Mouse (Mus musculus) kidney, postnatal 14 days (tissue): ENCODE measurements around the gene Mill1.
"Not testable (repeated sequence)": the region's sequence is repeated elsewhere in the genome, so short reads cannot be mapped to it uniquely, and the experiment has no call there.

Source experiments
- DNase-seq: peaks from one replicate; pipeline ENCODE4 v3.0.0; 2022; ENCODE audit warnings: mixed read lengths

Gene Mill1

DNA sequence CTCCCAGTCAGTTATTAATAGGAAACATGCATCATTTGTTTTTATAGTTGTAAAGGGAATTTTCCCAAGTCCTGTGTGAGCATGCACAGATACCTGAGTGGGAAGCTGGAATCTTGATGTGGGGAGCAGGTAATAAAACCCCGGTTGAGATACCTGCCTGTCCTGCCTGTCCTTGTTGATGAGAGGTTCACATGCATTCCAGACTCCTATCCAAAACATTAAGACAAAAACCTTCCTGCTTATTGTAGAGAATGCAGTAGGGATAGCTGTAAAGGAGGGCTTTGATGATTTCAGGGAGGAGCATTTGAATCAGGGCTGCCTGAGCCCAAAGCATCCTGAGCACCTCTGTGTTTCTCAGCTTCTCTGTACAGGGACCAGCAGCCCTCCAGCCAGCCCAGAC lies at the start of gene Mill1:
Gene Mill1 (plus strand): TSS at position 301 of the 400 bp plus-strand sequence.
- no peak for DNase-seq

DNA sequence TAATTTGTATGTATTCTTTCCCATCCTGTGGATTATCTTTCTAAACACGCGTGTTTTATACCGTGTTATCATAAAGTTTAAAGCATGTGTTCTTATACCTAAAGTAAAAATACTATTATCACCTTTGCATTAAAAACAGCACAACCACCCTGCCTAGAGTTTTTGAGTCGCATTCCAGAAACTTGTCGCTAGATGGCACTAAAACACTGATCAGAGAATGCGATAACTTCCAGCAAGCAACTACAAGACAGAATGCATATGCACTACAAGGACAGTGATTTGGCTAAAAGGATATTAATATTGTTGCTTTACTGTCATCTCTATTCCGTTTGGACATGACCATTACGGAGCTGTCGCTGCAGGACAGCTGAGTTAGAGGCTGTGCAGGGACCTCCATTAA lies 34.2 kb upstream of the Mill1 start:
- DNase-seq = peak; percentile 6

DNA sequence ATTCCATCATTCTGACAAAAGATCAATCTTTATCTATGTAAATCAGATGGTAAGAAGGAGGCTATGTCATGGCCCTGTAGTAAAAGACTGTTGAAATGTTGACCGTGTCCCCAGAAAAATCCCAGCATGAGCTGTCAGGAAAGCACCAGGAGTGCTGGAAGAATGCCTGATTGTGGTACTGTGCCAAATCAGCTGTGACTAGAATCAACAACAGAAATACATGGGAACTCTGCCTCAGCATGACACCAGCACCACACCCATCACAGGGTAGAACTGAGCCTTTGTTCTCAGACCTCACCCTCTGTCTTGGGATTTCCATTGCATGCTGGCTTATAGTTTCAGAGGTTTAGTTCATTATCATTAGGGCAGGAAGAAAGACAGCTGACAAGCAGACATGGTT lies 30.4 kb upstream of the Mill1 start:
- no peak for DNase-seq

DNA sequence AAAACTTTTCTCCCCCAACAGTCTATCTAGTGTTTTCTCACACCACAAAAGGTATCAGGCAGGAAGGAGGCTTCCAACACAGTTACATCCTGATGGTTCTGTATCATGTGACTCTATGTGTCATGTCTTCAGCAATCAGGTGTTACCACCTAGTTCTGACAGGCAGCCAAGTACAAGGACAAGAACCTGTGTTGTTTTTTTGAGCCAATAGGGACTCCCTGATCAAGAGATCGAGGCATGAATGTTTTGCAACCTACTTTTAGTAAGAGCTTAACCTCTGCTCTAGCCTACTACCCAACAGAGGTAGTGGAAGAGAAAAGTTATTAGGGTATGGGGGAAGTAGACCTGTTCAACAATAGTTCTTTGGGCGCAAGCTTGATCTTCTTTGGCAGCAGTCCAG lies 6.6 kb upstream of the Mill1 start:
- no peak for DNase-seq

DNA sequence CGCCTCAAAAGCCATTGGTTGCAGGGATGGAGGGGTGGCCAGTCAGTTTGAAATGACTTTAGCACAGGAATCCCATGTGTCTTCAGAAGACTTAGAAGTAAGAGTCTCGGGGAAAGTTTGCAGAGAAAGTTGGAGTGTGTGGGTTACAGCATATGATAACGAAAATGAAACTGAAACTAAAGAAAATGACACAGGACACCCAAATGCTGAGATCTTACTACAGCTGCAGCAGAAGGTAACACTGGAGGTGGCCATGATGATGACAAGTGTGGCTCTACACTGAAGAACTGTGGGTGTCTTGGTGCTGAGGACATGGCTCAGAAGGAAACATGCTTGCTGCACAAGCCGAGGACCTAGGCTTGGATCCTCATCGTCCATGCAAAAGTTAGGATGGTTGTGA lies 3.9 kb upstream of the Mill1 start:
- DNase-seq = no peak

DNA sequence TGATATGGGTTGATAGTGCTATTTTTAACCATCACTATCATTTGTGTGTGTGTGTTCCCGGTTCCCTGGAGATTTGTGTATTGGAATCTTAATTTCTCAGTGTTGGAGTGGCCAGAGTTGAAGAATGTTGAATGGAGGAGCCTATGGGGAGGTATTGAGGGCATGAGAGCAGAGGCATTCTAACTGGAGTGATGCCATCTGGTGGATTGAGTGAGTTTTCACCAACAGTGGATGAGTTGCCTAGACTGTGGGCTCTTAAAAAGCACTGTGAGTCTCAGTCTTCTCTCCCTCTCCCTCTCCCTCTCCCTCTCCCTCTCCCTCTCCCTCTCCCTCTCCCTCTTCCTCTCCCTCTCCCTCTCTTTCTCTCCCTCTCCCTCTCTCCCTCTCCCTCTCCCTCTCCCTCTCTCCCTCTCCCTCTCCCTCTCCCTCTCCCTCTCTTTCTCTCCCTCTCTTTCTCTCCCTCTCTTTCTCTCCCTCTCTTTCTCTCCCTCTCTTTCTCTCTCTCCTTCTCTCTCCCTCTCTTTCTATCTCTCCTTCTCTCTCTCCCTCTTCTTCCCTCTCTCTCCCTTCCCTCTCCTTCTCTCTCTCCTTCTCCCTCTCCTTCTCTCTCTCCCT lies 1.1 kb upstream of the Mill1 start:
- DNase-seq = not testable (repeated sequence)

DNA sequence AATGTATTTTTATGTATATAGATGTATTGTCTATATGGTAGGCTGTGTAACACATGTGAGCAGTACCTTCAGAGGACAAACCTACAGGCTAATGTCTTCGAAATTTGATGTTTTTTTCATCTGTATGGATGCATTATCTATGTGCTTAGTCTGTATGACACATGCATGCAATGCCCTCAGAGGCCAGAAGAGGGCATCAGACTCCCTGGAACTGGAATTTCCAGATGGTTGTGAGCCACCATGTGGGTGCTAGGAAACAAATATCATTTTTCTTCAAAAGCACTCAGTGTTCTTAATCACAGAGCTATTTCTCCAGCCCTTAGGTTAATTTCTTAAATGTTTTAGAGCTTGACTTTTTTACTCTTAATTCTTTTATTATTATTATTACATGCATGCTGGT lies 15.1 kb downstream of the Mill1 start:
- no peak for DNase-seq

DNA sequence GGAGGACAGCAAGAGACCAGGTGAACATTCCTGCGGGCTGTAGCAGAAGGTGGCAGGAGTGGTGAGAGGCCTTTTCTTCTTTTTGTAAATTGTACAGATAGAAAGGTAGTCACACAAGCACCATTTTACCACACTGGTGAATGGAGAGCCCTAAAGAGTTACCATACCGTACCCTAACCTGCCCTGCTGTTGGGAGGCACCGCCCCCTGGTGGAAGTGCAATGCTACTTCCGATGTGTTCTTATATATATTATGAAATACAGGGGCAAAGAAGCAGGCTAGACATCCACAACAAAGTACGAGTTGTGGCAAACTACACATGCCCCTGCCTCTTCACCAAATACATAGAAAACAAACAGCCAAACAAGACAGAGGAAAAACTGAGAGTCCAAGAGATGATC lies 19.9 kb downstream of the Mill1 start:
- DNase-seq = no peak
